Mouse (Mus musculus) left cerebral cortex, adult 9 months (tissue): Measurements from ENCODE around the gene Dcpp1.

Experiments used
- DNase-seq, 2 experiments: peaks; one replicate each; pipeline ENCODE4 v3.0.0; 2022; ENCODE audit warnings: low spot score in 2 of 2

The Dcpp1 gene

DNA sequence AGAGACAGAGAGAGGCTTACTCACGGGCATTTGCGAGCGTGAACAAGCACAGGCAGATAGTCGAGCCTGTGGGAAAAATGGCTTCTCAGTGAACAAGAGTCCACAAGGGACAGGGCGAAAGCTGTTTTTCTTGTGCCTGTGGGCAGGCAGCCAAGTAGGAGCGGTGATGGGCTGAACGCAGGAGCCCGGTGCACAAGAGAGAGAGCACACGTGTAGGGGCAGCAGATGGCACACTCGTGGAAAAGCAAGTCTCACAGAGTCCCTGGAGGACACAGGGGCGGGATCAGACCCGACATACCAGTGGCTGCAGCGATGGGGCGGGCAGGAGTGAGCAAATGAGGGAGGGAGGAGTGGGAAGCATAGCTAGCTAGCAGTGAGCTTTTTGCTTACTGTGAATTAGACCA, 44.4 kb downstream of the Dcpp1 start:
- peak; percentile 26 to 61 for DNase-seq

DNA sequence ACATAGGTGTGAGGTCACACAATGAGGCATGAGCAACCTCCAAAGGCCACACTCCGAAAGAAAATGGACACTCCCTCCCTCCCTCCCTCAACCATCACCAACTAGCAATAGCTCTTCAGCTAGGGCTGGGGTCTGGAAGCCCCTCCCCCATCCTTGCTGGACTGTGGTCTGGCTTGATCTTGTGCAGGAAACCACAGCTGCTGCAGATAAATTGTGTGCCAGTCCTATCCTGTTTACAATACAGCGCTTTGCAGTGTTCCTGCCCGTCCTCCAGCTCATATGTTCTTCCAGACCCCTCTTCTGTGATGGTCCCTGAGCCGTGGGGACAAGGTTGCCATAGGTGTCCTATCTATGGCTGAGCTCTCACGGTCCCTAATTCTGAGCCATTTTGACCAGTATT, 50.5 kb downstream of the Dcpp1 start:
- no peak for DNase-seq
